Comparison of ENCODE assay signal across 10 mouse cellular contexts in the genomic region with DNA sequence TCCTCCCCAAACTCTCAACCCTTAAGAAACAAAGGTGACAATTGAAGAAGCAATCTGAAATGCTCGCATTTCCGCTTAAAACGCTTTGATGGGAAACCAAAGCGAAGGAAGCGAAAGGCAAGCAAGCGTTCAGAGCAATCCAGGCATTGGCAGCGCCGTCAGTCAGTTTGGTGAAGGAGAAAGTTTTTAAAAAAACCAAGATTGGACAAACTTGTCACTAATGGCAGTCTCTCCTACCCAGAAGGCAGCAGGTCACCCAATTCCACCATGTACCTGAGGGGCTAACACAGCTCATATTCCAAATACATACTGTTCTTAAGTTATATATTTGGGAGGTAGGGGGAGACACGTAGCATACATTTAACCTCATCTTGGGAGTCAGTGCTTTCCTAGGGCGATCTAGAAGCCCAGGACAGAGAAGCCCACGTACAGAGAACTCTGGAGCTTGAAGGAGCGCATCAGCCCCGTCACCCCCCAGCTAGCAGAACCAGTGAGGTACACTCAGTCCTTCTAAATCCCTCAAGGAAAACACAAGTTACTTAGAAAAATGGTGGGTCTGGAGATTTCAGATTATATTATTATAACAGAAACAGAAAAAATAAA. TPM values are rescaled to one million over a fixed set of nuclear protein-coding genes. Genes with fewer than 3 reads are reported as not detected.
A peak's percentile ranks its signal among the peaks of the same experiment; 100 is the strongest.
DNase-seq lines count a peak whose midpoint lies in the region; ATAC-seq and TF ChIP-seq lines count a peak whose summit lies in the region.
"Had no signal": no experiment of that assay in that cellular context is flagged by ENCODE, and none has a peak within 500 bp of the region (broad histone marks: within the 10 kb centered on the region; RNA-seq: fewer than 3 reads in every experiment).

No protein-coding gene starts in this region.

- peaks cover 23% of the 10 kb centered on the region for H3K4me1 ChIP-seq in heart, embryonic 12.5 days (replicated peaks)
- H3K4me1 ChIP-seq in heart, adult 2 months (ENCODE audit: control insufficient read depth, insufficient read depth, low read length) = peaks cover 7% of the 10 kb centered on the region
- peaks cover 23% of the 10 kb centered on the region for H3K4me1 ChIP-seq in lung, embryonic 15.5 days
- peaks cover 25% of the 10 kb centered on the region for H3K4me1 ChIP-seq in forebrain, embryonic 13.5 days

- H3K9ac ChIP-seq in heart, embryonic 12.5 days = no peak overlapping the region
- no peak overlapping the region for H3K9ac ChIP-seq in heart, adult 2 months (ENCODE audit: low read depth, low read length)
- H3K9ac ChIP-seq in lung, embryonic 15.5 days = no peak overlapping the region
- peak overlapping the region; percentile 71; the same call in 1 of the 2 replicates for H3K9ac ChIP-seq in forebrain, embryonic 13.5 days

- TF ChIP-seq EP300 in heart, adult 2 months (IDR thresholded peaks at IDR 0.05; ENCODE audit: insufficient read depth, low read depth, low read length) = no peak

- peaks cover 45% of the 10 kb centered on the region for H3K36me3 ChIP-seq in heart, embryonic 12.5 days
- peaks cover 7% of the 10 kb centered on the region for H3K36me3 ChIP-seq in heart, adult 2 months (ENCODE audit: control insufficient read depth, insufficient read depth, low read length)
- H3K36me3 ChIP-seq in lung, embryonic 15.5 days = peaks cover 45% of the 10 kb centered on the region
- peaks cover 46% of the 10 kb centered on the region for H3K36me3 ChIP-seq in forebrain, embryonic 13.5 days (ENCODE audit: poor library complexity, severe bottlenecking)

- 69% methylated on average over 13 of the region's 13 CpGs for WGBS in heart, embryonic 12.5 days
- WGBS in heart, adult 2 months = 68% methylated on average over 13 of the region's 13 CpGs
- WGBS in lung, embryonic 15.5 days = 69% methylated on average over 13 of the region's 13 CpGs
- 69% methylated on average over 13 of the region's 13 CpGs for WGBS in forebrain, embryonic 13.5 days

- no peak overlapping the region for H3K27ac ChIP-seq in heart, embryonic 12.5 days (ENCODE audit: poor library complexity, severe bottlenecking)
- no peak overlapping the region for H3K27ac ChIP-seq in heart, adult 2 months
- no peak overlapping the region for H3K27ac ChIP-seq in lung, embryonic 15.5 days
- no peak overlapping the region for H3K27ac ChIP-seq in forebrain, embryonic 13.5 days

- peak overlapping the region; percentile 63 for H3K4me2 ChIP-seq in heart, embryonic 12.5 days
- peak overlapping the region; percentile 57 for H3K4me2 ChIP-seq in lung, embryonic 15.5 days
- peak overlapping the region; percentile 55; the same call in 1 of the 2 replicates for H3K4me2 ChIP-seq in forebrain, embryonic 13.5 days

- no peak for DNase-seq in heart, adult 2 months
- no peak for DNase-seq in lung, postnatal 25 days (ENCODE audit: low spot score)
- peak; percentile 1 for DNase-seq in lung, postnatal 36 days
- no peak for DNase-seq in adrenal gland, postnatal 25 days

- TF ChIP-seq CTCF in heart, adult 2 months (IDR thresholded peaks at IDR 0.05) = no peak

- no peaks in the 10 kb centered on the region for H3K9me3 ChIP-seq in heart, embryonic 12.5 days (replicated peaks)
- no peaks in the 10 kb centered on the region for H3K9me3 ChIP-seq in lung, embryonic 15.5 days
- H3K9me3 ChIP-seq in forebrain, embryonic 13.5 days (replicated peaks) = no peaks in the 10 kb centered on the region

- H3K4me3 ChIP-seq in heart, embryonic 12.5 days = no peak overlapping the region
- H3K4me3 ChIP-seq in heart, adult 2 months = no peak overlapping the region
- no peak overlapping the region for H3K4me3 ChIP-seq in lung, embryonic 15.5 days
- H3K4me3 ChIP-seq in forebrain, embryonic 13.5 days = no peak overlapping the region

- intact Hi-C loops in heart, adult 2 months (cut with DNase I) = no loop called here

- no peak for ATAC-seq in heart, embryonic 12.5 days (ENCODE audit: insufficient number of reproducible peaks, low FRiP score)
- no peak for ATAC-seq in lung, embryonic 15.5 days (ENCODE audit: borderline replicate concordance, extremely low read depth, low FRiP score, low TSS enrichment)
- no peak for ATAC-seq in forebrain, embryonic 13.5 days
- no peak for ATAC-seq in megakaryocyte progenitor cell, adult 5-6 weeks (replicated peaks; ENCODE audit: poor library complexity)

- TF ChIP-seq POLR2A in heart, adult 2 months (IDR thresholded peaks at IDR 0.05; ENCODE audit: insufficient read depth, low read depth, low read length) = no peak

- no peaks in the 10 kb centered on the region for H3K27me3 ChIP-seq in heart, embryonic 12.5 days (replicated peaks)
- no peaks in the 10 kb centered on the region for H3K27me3 ChIP-seq in heart, adult 2 months (ENCODE audit: control insufficient read depth, insufficient read depth, low read length)
- H3K27me3 ChIP-seq in lung, embryonic 15.5 days = no peaks in the 10 kb centered on the region
- H3K27me3 ChIP-seq in forebrain, embryonic 13.5 days = no peaks in the 10 kb centered on the region
- H3K27me3 ChIP-seq: megakaryocyte, embryonic 14.5 days had no signal

- peaks cover 2% of the 10 kb centered on the region for H3K79me2 ChIP-seq in heart, adult 2 months (replicated peaks; ENCODE audit: control insufficient read depth, insufficient read depth, low read length)

RNA-seq across cellular contexts. Expression of gene Hjurp, which starts 2.3 kb away (rescaled TPM):
- polyA plus RNA-seq in heart, embryonic 12.5 days (2016; fragmentation: Nextera tagmentation; extraction: Ambion mirVana) = 141 TPM in 2 replicates
- 10 to 100 TPM in 1 of 2 experiments, 1 to 10 TPM in 1; 8.7 to 11.5 TPM for total RNA-seq in heart, adult 2 months (2021)
- polyA plus RNA-seq in heart, adult 2 months (2012; rRNA removed) = 12.7 and 23.9 TPM in 2 replicates
- 184 and 198 TPM in 2 replicates for polyA plus RNA-seq in lung, embryonic 15.5 days (2015; fragmentation: Nextera tagmentation; extraction: Ambion mirVana)
- 145 and 146 TPM in 2 replicates for polyA plus RNA-seq in forebrain, embryonic 13.5 days (2015; fragmentation: Nextera tagmentation; extraction: Ambion mirVana)
- 58.4 and 64.0 TPM in 2 replicates for total RNA-seq in adrenal gland, postnatal 25 days (2021)
- 104 and 106 TPM in 2 replicates for total RNA-seq in megakaryocyte progenitor cell, adult 5-6 weeks (2015)
- total RNA-seq in megakaryocyte progenitor cell, adult 5-6 weeks (2017) = 156 and 189 TPM in 2 replicates

RNA-seq across cellular contexts. Expression of gene Trpm8, which starts 2.3 kb away (rescaled TPM):
- polyA plus RNA-seq in heart, embryonic 12.5 days (2016; fragmentation: Nextera tagmentation; extraction: Ambion mirVana) = 0.05 TPM in 1 of 2 replicates, not detected in the other
- total RNA-seq in heart, adult 2 months (2021) = not detected
- polyA plus RNA-seq in heart, adult 2 months (2012; rRNA removed) = not detected in 2 replicates
- polyA plus RNA-seq in lung, embryonic 15.5 days (2015; fragmentation: Nextera tagmentation; extraction: Ambion mirVana) = 0.04 and 0.10 TPM in 2 replicates
- 0.06 TPM in 1 of 2 replicates, not detected in the other for polyA plus RNA-seq in forebrain, embryonic 13.5 days (2015; fragmentation: Nextera tagmentation; extraction: Ambion mirVana)
- total RNA-seq in adrenal gland, postnatal 25 days (2021) = not detected in 2 replicates
- total RNA-seq in megakaryocyte progenitor cell, adult 5-6 weeks (2015) = not detected in 2 replicates
- total RNA-seq in megakaryocyte progenitor cell, adult 5-6 weeks (2017) = not detected in 2 replicates
- total RNA-seq: heart, adult 18-20 months had no signal

RNA-seq across cellular contexts. Expression of gene Mroh2a, which starts 48.4 kb away (rescaled TPM):
- 0.56 and 0.83 TPM in 2 replicates for polyA plus RNA-seq in heart, embryonic 12.5 days (2016; fragmentation: Nextera tagmentation; extraction: Ambion mirVana)
- total RNA-seq in heart, adult 2 months (2021) = under 1 TPM in 1 of 2 experiments, not detected in 1; 0.13 TPM
- 0.06 TPM in 2 replicates for polyA plus RNA-seq in heart, adult 2 months (2012; rRNA removed)
- 0.90 and 1.1 TPM in 2 replicates for polyA plus RNA-seq in lung, embryonic 15.5 days (2015; fragmentation: Nextera tagmentation; extraction: Ambion mirVana)
- 1.7 TPM in 2 replicates for polyA plus RNA-seq in forebrain, embryonic 13.5 days (2015; fragmentation: Nextera tagmentation; extraction: Ambion mirVana)
- 0.33 TPM in 1 of 2 replicates, not detected in the other for total RNA-seq in adrenal gland, postnatal 25 days (2021)
- total RNA-seq in megakaryocyte progenitor cell, adult 5-6 weeks (2015) = 0.39 and 1.1 TPM in 2 replicates
- 0.10 and 0.17 TPM in 2 replicates for total RNA-seq in megakaryocyte progenitor cell, adult 5-6 weeks (2017)
- total RNA-seq: heart, adult 18-20 months had no signal
